In genomic region chr6:146136646-146137045, GRCm38 (mm10) we compare ENCODE assay signal across 9 mouse cellular contexts.
DNase-seq lines count a peak whose midpoint lies in the region; ATAC-seq and TF ChIP-seq lines count a peak whose summit lies in the region.
"Had no signal": no experiment of that assay in that cellular context is flagged by ENCODE, and none has a peak within 500 bp of the region (broad histone marks: within the 10 kb centered on the region; RNA-seq: fewer than 3 reads in every experiment).

No protein-coding gene starts in this region.

- peak; percentile 70 for DNase-seq in heart, embryonic 10.5 days (ENCODE audit: low spot score)
- no peak for DNase-seq in heart, postnatal 36 days
- DNase-seq in forebrain, postnatal 0 days, result peak; percentile 62
- peak; percentile 61 to 74 for DNase-seq in layer of hippocampus, postnatal 10 days (ENCODE audit: low spot score in 2 of 2)
- no peak for DNase-seq in embryo, embryonic 11 days
- no peak for DNase-seq in gastrocnemius, postnatal 25 days
- DNase-seq: lung, adult 18-20 months had no signal

- H3K4me3 ChIP-seq in heart, embryonic 10.5 days, result no peak overlapping the region
- no peak overlapping the region for H3K4me3 ChIP-seq in forebrain, postnatal 0 days (ENCODE audit: low read depth, low read length)
- H3K4me3 ChIP-seq in neural tube, embryonic 15.5 days (replicated peaks), result no peak overlapping the region

- H3K27ac ChIP-seq in heart, embryonic 10.5 days, result no peak overlapping the region
- peak overlapping the region; percentile 36; the same call in 1 of the 2 replicates for H3K27ac ChIP-seq in forebrain, postnatal 0 days (ENCODE audit: low read depth, low read length)
- H3K27ac ChIP-seq in neural tube, embryonic 15.5 days (replicated peaks), result peak overlapping the region; percentile 58

- no peak overlapping the region for H3K4me2 ChIP-seq in forebrain, postnatal 0 days (ENCODE audit: low read depth)
- 0 out of 2 replicates have a peak overlapping the region, but pooled peaks have one; percentile 15 for H3K4me2 ChIP-seq in neural tube, embryonic 15.5 days

- H3K9ac ChIP-seq in forebrain, postnatal 0 days, result no peak overlapping the region
- H3K9ac ChIP-seq in neural tube, embryonic 15.5 days (replicated peaks), result no peak overlapping the region

- peaks cover 2% of the 10 kb centered on the region for H3K36me3 ChIP-seq in heart, embryonic 10.5 days
- no peaks in the 10 kb centered on the region for H3K36me3 ChIP-seq in forebrain, postnatal 0 days (ENCODE audit: insufficient read depth)
- no peaks in the 10 kb centered on the region for H3K36me3 ChIP-seq in neural tube, embryonic 15.5 days

- no peaks in the 10 kb centered on the region for H3K27me3 ChIP-seq in heart, embryonic 10.5 days (ENCODE audit: insufficient read depth, poor library complexity, severe bottlenecking)
- no peaks in the 10 kb centered on the region for H3K27me3 ChIP-seq in forebrain, postnatal 0 days (ENCODE audit: insufficient read depth, low read length)
- no peaks in the 10 kb centered on the region for H3K27me3 ChIP-seq in neural tube, embryonic 15.5 days (replicated peaks)

- intact Hi-C loops in heart, postnatal 36 days (cut with DNase I), result no loop called here

- no peaks in the 10 kb centered on the region for H3K9me3 ChIP-seq in heart, embryonic 10.5 days
- no peaks in the 10 kb centered on the region for H3K9me3 ChIP-seq in forebrain, postnatal 0 days (ENCODE audit: low read length)
- H3K9me3 ChIP-seq in neural tube, embryonic 15.5 days (replicated peaks), result no peaks in the 10 kb centered on the region

- peaks cover 41% of the 10 kb centered on the region for H3K4me1 ChIP-seq in heart, embryonic 10.5 days
- H3K4me1 ChIP-seq in forebrain, postnatal 0 days (ENCODE audit: insufficient read depth), result peaks cover 10% of the 10 kb centered on the region; the same call in 1 of the 2 replicates
- H3K4me1 ChIP-seq in neural tube, embryonic 15.5 days, result peaks cover 10% of the 10 kb centered on the region

- no peak for TF ChIP-seq CTCF in forebrain, postnatal 0 days (IDR thresholded peaks at IDR 0.05; ENCODE audit: low read depth)

- ATAC-seq in forebrain, postnatal 0 days, result peak; percentile 94
- peak; percentile 89 for ATAC-seq in neural tube, embryonic 15.5 days (ENCODE audit: low FRiP score)
- ATAC-seq in inflammation-experienced regulatory T-cells, adult 6 months, result no peak

- WGBS in heart, embryonic 10.5 days, result 52% methylated on average over 4 of the region's 4 CpGs
- WGBS in forebrain, postnatal 0 days, result 25% methylated on average over 4 of the region's 4 CpGs
- WGBS in neural tube, embryonic 15.5 days, result 19% methylated on average over 4 of the region's 4 CpGs

Comparison
In these comparisons a context has a peak if more than half of its experiments do, and no peak if none do; other contexts are left out.
1. DNase-seq: peak in heart, embryonic 10.5 days (single experiment), forebrain, postnatal 0 days (single experiment) and layer of hippocampus, postnatal 10 days (2 of 2); none in heart, postnatal 36 days (0 of 2), embryo, embryonic 11 days (single experiment) and gastrocnemius, postnatal 25 days (single experiment).